Mouse (Mus musculus) ES-E14 (cell line): ENCODE results near the gene Vsig8.

Experiments used
- HCFC1 ChIP-seq: IDR thresholded peaks from 2 replicates; pipeline ENCODE4 v1.6.1; 2012; ENCODE audit warnings: low read length, inconsistent platforms, borderline replicate concordance; ENCODE audit not compliant: insufficient read depth
- MAFK ChIP-seq: IDR thresholded peaks from 2 replicates; pipeline ENCODE4 v1.6.1; 2014; ENCODE audit warnings: mild to moderate bottlenecking, low read depth, low read length, inconsistent platforms; ENCODE audit not compliant: insufficient read depth

- no peak for TF ChIP-seq MAFK
- no peak for TF ChIP-seq HCFC1
These were observed 26.7 kb downstream of the Vsig8 start for GRCm38 (mm10) chr1:172582436-172582835.
